Mouse (Mus musculus) E14TG2a.4 (cell line): ENCODE results near the gene Nat8l.

ENCODE experiments used
- H3K27me3 ChIP-seq: 2 replicates; pipeline ENCODE4 v1.6.1; 2014; ENCODE audit warnings: low read length, control low read depth; ENCODE audit not compliant: insufficient read depth
- H3K36me3 ChIP-seq: 2 replicates; pipeline ENCODE4 v1.6.1; 2014; ENCODE audit warnings: low read length, control low read depth; ENCODE audit not compliant: insufficient read depth
- H3K4me1 ChIP-seq: replicated peaks from 2 replicates; pipeline ENCODE4 v1.6.1; 2014; ENCODE audit warnings: low read depth, low read length, control low read depth
- H3K4me3 ChIP-seq: replicated peaks from 2 replicates; pipeline ENCODE4 v1.5.1; 2014; ENCODE audit warnings: mild to moderate bottlenecking, low read length
- H3K9me3 ChIP-seq: 2 replicates; pipeline ENCODE4 v1.6.1; 2014; ENCODE audit warnings: low read length, control low read depth
- CTCF ChIP-seq: conservative IDR thresholded peaks from 2 replicates; pipeline ENCODE4 v1.5.1; 2014; ENCODE audit warnings: low read length
- NANOG ChIP-seq: IDR thresholded peaks from 2 replicates; pipeline ENCODE4 v1.6.1; 2014; ENCODE audit warnings: borderline replicate concordance, low read length, mixed read lengths
- POU5F1 ChIP-seq: IDR thresholded peaks from 2 replicates; pipeline ENCODE4 v1.6.1; 2014; ENCODE audit warnings: low read length, borderline replicate concordance

Nat8l gene

DNA sequence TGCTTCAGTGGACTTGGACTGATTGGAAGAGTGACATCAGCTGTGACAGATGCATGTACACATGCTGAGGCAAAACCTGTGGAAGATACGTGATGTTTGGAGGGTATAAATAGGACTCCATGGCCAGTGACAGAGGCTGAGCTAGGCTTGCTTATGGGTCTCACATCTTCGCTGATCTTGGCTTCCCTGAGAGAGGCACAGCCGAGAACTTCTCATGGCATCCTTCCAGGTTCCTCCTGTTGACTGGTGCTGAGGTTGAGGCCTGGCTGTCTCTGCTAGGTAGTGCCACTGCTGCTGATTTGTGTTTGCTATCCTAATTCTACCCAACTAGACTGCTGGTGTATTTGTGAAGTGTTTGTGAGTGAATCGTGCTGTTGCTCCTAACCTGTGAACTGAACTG, 23.2 kb downstream of the Nat8l start:
- Histone ChIP-seq H3K36me3 (no peaks in the 10 kb centered on the region), H3K27me3 (peaks cover 14% of the 10 kb centered on the region), H3K4me3 (no peak overlapping the region), H3K4me1 (no peaks in the 10 kb centered on the region), H3K9me3 (no peaks in the 10 kb centered on the region)
- no peak for TF ChIP-seq CTCF
- TF ChIP-seq NANOG: no peak
- TF ChIP-seq POU5F1: no peak

GRCm38 (mm10) chr5:34030101-34030500, 34.3 kb downstream of the Nat8l start:
- H3K9me3 ChIP-seq: 0 out of 2 replicates have a peak, but pooled peaks cover 1% of the 10 kb centered on the region
- H3K36me3 ChIP-seq: no peaks in the 10 kb centered on the region
- TF ChIP-seq CTCF (no peak), NANOG (no peak), POU5F1 (no peak)
- no peak overlapping the region for H3K4me3 ChIP-seq
- H3K27me3 ChIP-seq: peaks cover 17% of the 10 kb centered on the region
- H3K4me1 ChIP-seq: no peaks in the 10 kb centered on the region

DNA sequence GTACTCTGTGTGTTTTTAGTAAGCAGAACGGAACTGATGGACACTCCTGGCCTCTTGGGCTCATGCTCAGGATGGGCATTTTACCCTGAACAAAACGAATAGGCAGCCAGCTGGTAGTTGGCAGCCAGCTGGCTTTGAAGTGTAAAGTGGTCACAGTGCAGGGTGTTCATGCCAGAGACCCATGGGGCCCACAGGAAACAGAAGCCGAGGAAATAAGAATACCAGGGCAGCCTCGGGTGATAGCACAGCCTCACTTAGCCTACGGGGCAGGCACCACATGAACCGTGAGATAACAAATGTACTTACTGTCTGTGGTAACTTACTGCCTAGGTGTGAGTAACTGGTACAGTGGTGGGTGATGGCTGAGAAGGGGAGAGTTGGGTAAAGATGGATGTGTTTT, 35.2 kb downstream of the Nat8l start:
- Histone ChIP-seq H3K9me3 (0 out of 2 replicates have a peak, but pooled peaks cover 3% of the 10 kb centered on the region), H3K36me3 (no peaks in the 10 kb centered on the region), H3K4me3 (no peak overlapping the region), H3K27me3 (peaks cover 17% of the 10 kb centered on the region), H3K4me1 (no peaks in the 10 kb centered on the region)
- no peak for TF ChIP-seq CTCF
- no peak for TF ChIP-seq POU5F1
- no peak for TF ChIP-seq NANOG

GRCm38 (mm10) chr5:34032520-34032919, 36.7 kb downstream of the Nat8l start:
- H3K9me3 ChIP-seq: peaks cover 8% of the 10 kb centered on the region
- H3K36me3 ChIP-seq: no peaks in the 10 kb centered on the region
- TF ChIP-seq POU5F1: no peak
- no peak for TF ChIP-seq CTCF
- no peak for TF ChIP-seq NANOG

More at GRCm38 (mm10) chr5:34032520-34032919, 36.7 kb downstream of the Nat8l start:
- no peak overlapping the region for H3K4me3 ChIP-seq
- peaks cover 17% of the 10 kb centered on the region for H3K27me3 ChIP-seq
- no peaks in the 10 kb centered on the region for H3K4me1 ChIP-seq
